ENCODE assay signal across 9 mouse cellular contexts in genomic region chr13:120299991-120300442, GRCm38 (mm10). TPM values are rescaled to one million over a fixed set of nuclear protein-coding genes. Genes with fewer than 3 reads are reported as not detected.
DNase-seq lines count a peak whose midpoint lies in the region; ATAC-seq and TF ChIP-seq lines count a peak whose summit lies in the region.
"Had no signal": no experiment of that assay in that cellular context is flagged by ENCODE, and none has a peak within 500 bp of the region (broad histone marks: within the 10 kb centered on the region; RNA-seq: fewer than 3 reads in every experiment).

TSS of gene BC147527 (plus strand) at chr13:120300392.

- 0 out of 2 replicates have a peak, but pooled peaks cover 2% of the 10 kb centered on the region for H3K9me3 ChIP-seq in neural tube, embryonic 15.5 days (replicated peaks)

- H3K4me1 ChIP-seq in spleen, adult 2 months (ENCODE audit: control insufficient read depth, insufficient read depth, insufficient read length): peaks cover 11% of the 10 kb centered on the region
- no peaks in the 10 kb centered on the region for H3K4me1 ChIP-seq in neural tube, embryonic 15.5 days

- TF ChIP-seq CTCF in spleen, adult 2 months (IDR thresholded peaks at IDR 0.05; ENCODE audit: extremely low read depth, insufficient read depth, insufficient read length, insufficient replicate concordance): no peak

- 4% methylated on average over 2 of the region's 2 CpGs for WGBS in spleen, adult 2 months
- WGBS in neural tube, embryonic 15.5 days: 62% methylated on average over 2 of the region's 2 CpGs

- DNase-seq in heart, adult 11 months: peak; percentile 91
- DNase-seq in heart, postnatal 25 days (ENCODE audit: low spot score): no peak
- DNase-seq in CD4-positive, CD25-positive, alpha-beta regulatory T cell, adult 2 months (ENCODE audit: low read depth, low spot score): peak; percentile 80
- DNase-seq in spleen, adult 2 months (ENCODE audit: low read depth in 1 of 2, low spot score in 2 of 2): peak; percentile 38 to 71
- DNase-seq in cerebellum, postnatal 4 days (ENCODE audit: low spot score in 2 of 2): no peak
- no peak for DNase-seq in gastrocnemius, adult 8-10 months (ENCODE audit: low spot score in 2 of 2)

- H3K27me3 ChIP-seq in spleen, adult 2 months (ENCODE audit: control insufficient read depth, insufficient read depth, low read length): no peaks in the 10 kb centered on the region
- H3K27me3 ChIP-seq in neural tube, embryonic 15.5 days (replicated peaks): no peaks in the 10 kb centered on the region

- H3K4me3 ChIP-seq in spleen, adult 2 months (ENCODE audit: extremely low read depth, insufficient read depth, insufficient read length): peak within 1 kb of the TSS; percentile 60
- no peak within 1 kb of the TSS for H3K4me3 ChIP-seq in neural tube, embryonic 15.5 days (replicated peaks)

- intact Hi-C loops in heart, postnatal 25 days (cut with DNase I): no loop called here

- H3K36me3 ChIP-seq in spleen, adult 2 months (ENCODE audit: control insufficient read depth, insufficient read depth, low read length): 0 out of 2 replicates have a peak, but pooled peaks cover 2% of the 10 kb centered on the region
- no peaks in the 10 kb centered on the region for H3K36me3 ChIP-seq in neural tube, embryonic 15.5 days

- H3K27ac ChIP-seq in spleen, adult 2 months (ENCODE audit: insufficient read depth, low read length): peak within 1 kb of the TSS; percentile 99
- no peak within 1 kb of the TSS for H3K27ac ChIP-seq in neural tube, embryonic 15.5 days (replicated peaks)

- peak; percentile 98 for ATAC-seq in hematopoietic stem cell, adult 5-6 weeks (replicated peaks in 1 of 2; ENCODE audit: insufficient read depth in 1 of 2, low FRiP score in 2 of 2, low TSS enrichment in 1 of 2, low read depth in 1 of 2, poor library complexity in 2 of 2, severe bottlenecking in 2 of 2)
- ATAC-seq in neural tube, embryonic 15.5 days (ENCODE audit: low FRiP score): no peak
- ATAC-seq: forebrain, embryonic 14.5 days had no signal

- no peak within 1 kb of the TSS for H3K9ac ChIP-seq in neural tube, embryonic 15.5 days (replicated peaks)

- H3K4me2 ChIP-seq in neural tube, embryonic 15.5 days: no peak within 1 kb of the TSS

- no peak; the same call in 1 of the 2 replicates for TF ChIP-seq POLR2A in spleen, adult 2 months (IDR thresholded peaks at IDR 0.05; ENCODE audit: low read depth, low read length)

RNA-seq across cellular contexts. Expression of gene BC147527, which starts in this region (rescaled TPM):
- not detected for total RNA-seq in heart, postnatal 25 days (2021)
- total RNA-seq in hematopoietic stem cell, adult 5-6 weeks (2017): 9.1 and 26.5 TPM in 2 replicates
- polyA plus RNA-seq in spleen, adult 2 months (2012; rRNA removed): 3.7 and 4.2 TPM in 2 replicates
- total RNA-seq in gastrocnemius, adult 8-10 months (2022): not detected
- 0.18 and 2.3 TPM in 2 replicates for polyA plus RNA-seq in neural tube, embryonic 15.5 days (2015; fragmentation: Nextera tagmentation; extraction: Ambion mirVana)

Comparison
In these comparisons a context has a peak if more than half of its experiments do, and no peak if none do; other contexts are left out.
1. DNase-seq: peak in heart, adult 11 months (single experiment), CD4-positive, CD25-positive, alpha-beta regulatory T cell, adult 2 months (single experiment) and spleen, adult 2 months (2 of 2); none in heart, postnatal 25 days (single experiment), cerebellum, postnatal 4 days (0 of 2) and gastrocnemius, adult 8-10 months (0 of 2).